ENCODE assay signal across 21 mouse cellular contexts in genomic region chr12:16331456-16331855, GRCm38 (mm10).
"Had no signal": no experiment of that assay in that cellular context is flagged by ENCODE, and none has a peak within 500 bp of the region (broad histone marks: within the 10 kb centered on the region; RNA-seq: fewer than 3 reads in every experiment).

No protein-coding gene starts in this region.

- H3K36me3 ChIP-seq: lung, embryonic 15.5 days; midbrain, embryonic 10.5 days; midbrain, embryonic 12.5 days; neural tube, embryonic 13.5 days; neural tube, embryonic 15.5 days had no signal

- H3K4me3 ChIP-seq: lung, embryonic 15.5 days; midbrain, embryonic 10.5 days; midbrain, embryonic 12.5 days; myocyte; neural tube, embryonic 13.5 days; neural tube, embryonic 15.5 days had no signal

- H3K9ac ChIP-seq: lung, embryonic 15.5 days; midbrain, embryonic 12.5 days; neural tube, embryonic 13.5 days; neural tube, embryonic 15.5 days had no signal

- H3K27me3 ChIP-seq: lung, embryonic 15.5 days; midbrain, embryonic 12.5 days; neural tube, embryonic 13.5 days; neural tube, embryonic 15.5 days had no signal

- H3K9me3 ChIP-seq: lung, embryonic 15.5 days; midbrain, embryonic 10.5 days; midbrain, embryonic 12.5 days; neural tube, embryonic 13.5 days; neural tube, embryonic 15.5 days had no signal

- H3K27ac ChIP-seq: lung, embryonic 15.5 days; macrophage; midbrain, embryonic 10.5 days; midbrain, embryonic 12.5 days; neural tube, embryonic 13.5 days; neural tube, embryonic 15.5 days had no signal

- DNase-seq: lung, adult 2 months; lung, postnatal 14 days; lung, postnatal 36 days; midbrain, embryonic 14.5 days; retina, postnatal 1 day; right cerebral cortex, adult 18-20 months; right cerebral cortex, postnatal 25 days; right cerebral cortex, postnatal 4 days; spleen, adult 18-20 months; thymus, adult 18-20 months; thymus, postnatal 14 days; thymus, postnatal 36 days had no signal

- ATAC-seq: lung, postnatal 0 days; midbrain, embryonic 16.5 days had no signal

- H3K4me1 ChIP-seq: lung, embryonic 15.5 days; midbrain, embryonic 12.5 days; neural tube, embryonic 13.5 days; neural tube, embryonic 15.5 days had no signal

- H3K4me2 ChIP-seq: lung, embryonic 15.5 days; midbrain, embryonic 12.5 days; neural tube, embryonic 13.5 days; neural tube, embryonic 15.5 days had no signal
